Mouse (Mus musculus) brain, embryonic 14.5 days (tissue): ENCODE measurements around the gene Diexf. TPM values are rescaled to one million over a fixed set of nuclear protein-coding genes. Genes with fewer than 3 reads are reported as not detected.

Experiments used
- DNase-seq: peaks from one replicate; pipeline ENCODE4 v3.0.0-alpha.2; 2011; ENCODE audit warnings: low read depth
- CTCF ChIP-seq: fragments of 200-500 bp; IDR thresholded peaks from 2 replicates; pipeline ENCODE4 v1.5.1; 2012; ENCODE audit warnings: inconsistent platforms, mild to moderate bottlenecking, moderate library complexity, borderline replicate concordance; ENCODE audit not compliant: insufficient read depth, insufficient read length; ENCODE audit errors: extremely low read depth
- POLR2A ChIP-seq: fragments of 200-500 bp; IDR thresholded peaks from 2 replicates; pipeline ENCODE4 v1.6.1; 2012; ENCODE audit warnings: mild to moderate bottlenecking, inconsistent platforms, borderline replicate concordance; ENCODE audit not compliant: poor library complexity, insufficient read depth, insufficient read length, severe bottlenecking; ENCODE audit errors: extremely low read depth
- polyA plus RNA-seq: library from polyadenylated mRNA; depleted of rRNA; stranded (reverse); fragments of >200 nt; gene quantifications from 2 replicates; pipeline ENCODE4 v1.2.3, GENCODE M21; 2012; rRNA removed

Diexf gene
- polyA plus RNA-seq, 1 experiment, result 30.2 TPM

GRCm38 (mm10) chr1:193083051-193083450, 47.0 kb downstream of the Diexf start:
- no peak for TF ChIP-seq CTCF
- TF ChIP-seq POLR2A, result no peak
- DNase-seq, result no peak

GRCm38 (mm10) chr1:193082311-193082921, 47.7 kb downstream of the Diexf start:
- DNase-seq, result peak; percentile 68
- TF ChIP-seq POLR2A (no peak), CTCF (no peak)

- no peak for DNase-seq
- TF ChIP-seq CTCF, result no peak
- no peak for TF ChIP-seq POLR2A
Observed at GRCm38 (mm10) chr1:193062618-193063017, 67.5 kb downstream of the Diexf start.

DNA sequence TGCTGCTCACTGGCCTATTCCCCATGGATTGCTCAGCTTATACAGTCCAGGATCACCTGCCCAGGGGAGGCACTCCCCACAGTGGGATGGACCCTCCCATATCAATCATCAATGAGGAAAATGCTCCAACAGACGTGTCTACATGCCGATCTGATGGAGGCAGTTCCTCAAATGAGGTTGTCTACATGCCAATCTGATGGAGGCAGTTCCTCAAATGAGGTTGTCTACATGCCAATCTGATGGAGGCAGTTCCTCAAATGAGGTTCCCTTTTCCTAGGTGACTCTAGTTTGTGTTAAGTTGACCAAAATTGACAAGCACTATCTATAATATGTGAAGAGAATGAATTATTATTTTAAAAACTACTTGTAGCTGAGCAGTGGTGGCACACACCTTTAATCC, 69.9 kb downstream of the Diexf start:
- no peak for DNase-seq
- TF ChIP-seq CTCF, result no peak
- TF ChIP-seq POLR2A, result no peak

DNA sequence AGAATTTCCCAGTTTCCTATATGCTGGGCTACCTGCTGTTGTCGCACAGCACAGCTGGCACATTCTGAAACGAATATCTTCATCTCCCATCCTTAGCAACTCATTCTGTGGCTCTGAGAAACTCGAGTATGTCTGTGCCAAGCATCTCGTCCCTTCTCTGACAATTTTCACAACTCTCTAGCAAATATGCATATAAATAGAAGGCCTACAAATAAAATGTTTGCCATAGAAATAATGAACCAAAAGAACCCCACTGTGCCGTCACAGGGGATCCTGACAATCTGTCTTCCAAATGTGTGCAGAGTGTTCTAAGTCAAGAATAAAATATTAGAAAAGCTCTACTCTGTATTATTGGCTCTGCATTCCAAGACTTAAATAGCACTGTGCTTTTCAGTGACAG, 70.5 kb downstream of the Diexf start:
- TF ChIP-seq CTCF (no peak), POLR2A (no peak)
- peak; percentile 11 for DNase-seq

- no peak for TF ChIP-seq POLR2A
- TF ChIP-seq CTCF, result no peak
- peak; percentile 11 for DNase-seq
Observed at GRCm38 (mm10) chr1:193054401-193054800, 75.7 kb downstream of the Diexf start.

DNA sequence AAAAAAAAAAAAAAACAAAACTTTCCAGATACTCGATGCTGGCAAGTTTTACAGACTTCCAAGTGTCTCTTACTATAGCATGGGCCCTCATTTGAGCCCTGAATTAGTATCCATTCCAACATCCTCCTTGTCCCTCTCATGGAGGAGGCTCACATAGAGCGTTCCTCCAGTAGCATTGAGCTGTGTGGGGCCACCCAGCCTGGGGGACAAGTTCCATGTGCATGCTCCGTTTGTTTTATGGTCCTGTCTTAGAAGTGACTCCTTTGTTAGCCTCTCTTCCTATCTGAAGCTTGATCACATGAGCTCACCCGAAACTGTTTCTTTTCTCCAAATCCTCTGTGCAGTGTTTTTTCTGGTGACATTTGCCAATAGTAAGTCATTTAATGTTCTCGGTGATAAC, 77.0 kb downstream of the Diexf start:
- DNase-seq, result no peak
- TF ChIP-seq POLR2A (no peak), CTCF (no peak)

- no peak for DNase-seq
- TF ChIP-seq CTCF (no peak), POLR2A (no peak)
Observed at GRCm38 (mm10) chr1:193047616-193048015, 82.5 kb downstream of the Diexf start.

- no peak for DNase-seq
- TF ChIP-seq CTCF (no peak), POLR2A (no peak)
Observed at GRCm38 (mm10) chr1:193042760-193043295, 87.2 kb downstream of the Diexf start.

Other genes starting within 250 kb of the Diexf start
- 6.6 and 10.3 TPM in 2 replicates for gene Syt14, start 94.5 kb downstream of the Diexf start, polyA plus RNA-seq
- gene Irf6, start 22.8 kb upstream of the Diexf start, polyA plus RNA-seq, result 1.1 and 1.2 TPM in 2 replicates
- 7.6 and 7.9 TPM in 2 replicates for gene A130010J15Rik, start 37.8 kb upstream of the Diexf start, polyA plus RNA-seq
- gene Traf3ip3, start 71.4 kb upstream of the Diexf start, polyA plus RNA-seq, result 0.82 and 0.96 TPM in 2 replicates
- 0.67 and 0.79 TPM in 2 replicates for gene Lamb3, start 77.4 kb upstream of the Diexf start, polyA plus RNA-seq
- 0.09 and 0.37 TPM in 2 replicates for gene Hsd11b1, start 133.8 kb upstream of the Diexf start, polyA plus RNA-seq
- 7.3 and 9.8 TPM in 2 replicates for gene G0s2, start 142.9 kb upstream of the Diexf start, polyA plus RNA-seq
- 40.8 and 47.3 TPM in 2 replicates for gene Camk1g, start 240.0 kb upstream of the Diexf start, polyA plus RNA-seq